Mouse (Mus musculus): ENCODE measurements around the gene Retsat. TPM values are rescaled to one million over a fixed set of nuclear protein-coding genes. Genes with fewer than 3 reads are reported as not detected.

Retsat gene
- total and polyA plus RNA-seq, 2 experiments from 2014 or later = 7.2 to 7.5 TPM

GRCm38 (mm10) chr6:72648002-72648595 is 49.8 kb downstream of the Retsat start:
- 57% methylated on average over 12 of the region's 12 CpGs for WGBS
- Histone ChIP-seq H3K4me2 (ENCODE audit: low read depth) (no peak overlapping the region), H3K4me3 (ENCODE audit: low read depth, low read length) (no peak overlapping the region), H3K9me3 (ENCODE audit: low read length) (no peaks in the 10 kb centered on the region), H3K4me1 (ENCODE audit: insufficient read depth) (no peaks in the 10 kb centered on the region), H3K27me3 (ENCODE audit: insufficient read depth, low read length) (no peaks in the 10 kb centered on the region), H3K27ac (ENCODE audit: low read depth, low read length) (no peak overlapping the region), H3K36me3 (ENCODE audit: insufficient read depth) (no peaks in the 10 kb centered on the region), H3K9ac (no peak overlapping the region)
- ATAC-seq (no peak), DNase-seq (no peak)
- no peak for TF ChIP-seq CTCF (IDR thresholded peaks at IDR 0.05; ENCODE audit: low read depth)

GRCm38 (mm10) chr6:72650338-72650851 is 52.1 kb downstream of the Retsat start:
- no peak for TF ChIP-seq CTCF (IDR thresholded peaks at IDR 0.05; ENCODE audit: low read depth)
- H3K27ac ChIP-seq (ENCODE audit: low read depth, low read length) = no peak overlapping the region
- WGBS = 65% methylated on average over 10 of the region's 10 CpGs
- H3K36me3 ChIP-seq (ENCODE audit: insufficient read depth) = no peaks in the 10 kb centered on the region
- ATAC-seq (no peak), DNase-seq (peak; percentile 41)
- no peaks in the 10 kb centered on the region for H3K27me3 ChIP-seq (ENCODE audit: insufficient read depth, low read length)
- H3K9ac ChIP-seq = no peak overlapping the region
- H3K4me1 ChIP-seq (ENCODE audit: insufficient read depth) = no peaks in the 10 kb centered on the region
- no peak overlapping the region for H3K4me2 ChIP-seq (ENCODE audit: low read depth)
- H3K4me3 ChIP-seq (ENCODE audit: low read depth, low read length) = no peak overlapping the region
- H3K9me3 ChIP-seq (ENCODE audit: low read length) = no peaks in the 10 kb centered on the region

- no peak overlapping the region for H3K4me2 ChIP-seq (ENCODE audit: low read depth)
- no peaks in the 10 kb centered on the region for H3K36me3 ChIP-seq (ENCODE audit: insufficient read depth)
- peak; percentile 53; the same call in 1 of the 2 replicates for ATAC-seq
- H3K27ac ChIP-seq (ENCODE audit: low read depth, low read length) = no peak overlapping the region
- H3K4me1 ChIP-seq (ENCODE audit: insufficient read depth) = no peaks in the 10 kb centered on the region
- WGBS = 18% methylated on average over 7 of the region's 7 CpGs
- no peaks in the 10 kb centered on the region for H3K27me3 ChIP-seq (ENCODE audit: insufficient read depth, low read length)
- no peak overlapping the region for H3K4me3 ChIP-seq (ENCODE audit: low read depth, low read length)
- peak; percentile 54 for DNase-seq
- H3K9ac ChIP-seq = no peak overlapping the region
- no peak for TF ChIP-seq CTCF (IDR thresholded peaks at IDR 0.05; ENCODE audit: low read depth)
- H3K9me3 ChIP-seq (ENCODE audit: low read length) = no peaks in the 10 kb centered on the region
Measured at GRCm38 (mm10) chr6:72653419-72653818, 55.1 kb downstream of the Retsat start.

GRCm38 (mm10) chr6:72654355-72654754 is 56.1 kb downstream of the Retsat start:
- 91% methylated on average over 6 of the region's 6 CpGs for WGBS
- Histone ChIP-seq H3K27me3 (ENCODE audit: insufficient read depth, low read length) (no peaks in the 10 kb centered on the region), H3K4me3 (ENCODE audit: low read depth, low read length) (no peak overlapping the region), H3K9me3 (ENCODE audit: low read length) (no peaks in the 10 kb centered on the region), H3K36me3 (ENCODE audit: insufficient read depth) (no peaks in the 10 kb centered on the region), H3K4me1 (ENCODE audit: insufficient read depth) (no peaks in the 10 kb centered on the region), H3K4me2 (ENCODE audit: low read depth) (no peak overlapping the region), H3K27ac (ENCODE audit: low read depth, low read length) (no peak overlapping the region), H3K9ac (no peak overlapping the region)
- no peak for TF ChIP-seq CTCF (IDR thresholded peaks at IDR 0.05; ENCODE audit: low read depth)
- ATAC-seq = no peak
- no peak for DNase-seq

- peak overlapping the region; percentile 45; the same call in 1 of the 2 replicates for H3K27ac ChIP-seq (ENCODE audit: low read depth, low read length)
- no peaks in the 10 kb centered on the region for H3K27me3 ChIP-seq (ENCODE audit: insufficient read depth, low read length)
- peak overlapping the region; percentile 19 for H3K4me3 ChIP-seq (ENCODE audit: low read depth, low read length)
- no peaks in the 10 kb centered on the region for H3K9me3 ChIP-seq (ENCODE audit: low read length)
- no peaks in the 10 kb centered on the region for H3K36me3 ChIP-seq (ENCODE audit: insufficient read depth)
- no peak for TF ChIP-seq CTCF (IDR thresholded peaks at IDR 0.05; ENCODE audit: low read depth)
- peak; percentile 49 for DNase-seq
- H3K4me1 ChIP-seq (ENCODE audit: insufficient read depth) = no peaks in the 10 kb centered on the region
- peak overlapping the region; percentile 39 for H3K4me2 ChIP-seq (ENCODE audit: low read depth)
- H3K9ac ChIP-seq = 0 out of 2 replicates have a peak overlapping the region, but pooled peaks have one; percentile 25
- peak; percentile 84 for ATAC-seq
- WGBS = 45% methylated on average over 20 of the region's 20 CpGs
Measured at GRCm38 (mm10) chr6:72655309-72656052, 57.2 kb downstream of the Retsat start.

- Histone ChIP-seq H3K4me2 (ENCODE audit: low read depth) (no peak overlapping the region), H3K9me3 (ENCODE audit: low read length) (no peaks in the 10 kb centered on the region), H3K9ac (no peak overlapping the region), H3K4me3 (ENCODE audit: low read depth, low read length) (no peak overlapping the region), H3K36me3 (ENCODE audit: insufficient read depth) (no peaks in the 10 kb centered on the region), H3K27ac (ENCODE audit: low read depth, low read length) (no peak overlapping the region), H3K27me3 (ENCODE audit: insufficient read depth, low read length) (no peaks in the 10 kb centered on the region), H3K4me1 (ENCODE audit: insufficient read depth) (no peaks in the 10 kb centered on the region)
- no peak for TF ChIP-seq CTCF (IDR thresholded peaks at IDR 0.05; ENCODE audit: low read depth)
- DNase-seq = no peak
- 94% methylated on average over 7 of the region's 7 CpGs for WGBS
- no peak for ATAC-seq
Measured at GRCm38 (mm10) chr6:72656053-72656442, 57.8 kb downstream of the Retsat start.

GRCm38 (mm10) chr6:72658006-72658405 is 59.7 kb downstream of the Retsat start:
- no peak overlapping the region for H3K4me3 ChIP-seq (ENCODE audit: low read depth, low read length)
- peak; percentile 49 for TF ChIP-seq CTCF (IDR thresholded peaks at IDR 0.05; ENCODE audit: low read depth)
- H3K9ac ChIP-seq = no peak overlapping the region
- H3K4me2 ChIP-seq (ENCODE audit: low read depth) = no peak overlapping the region
- 59% methylated on average over 3 of the region's 3 CpGs for WGBS
- no peaks in the 10 kb centered on the region for H3K36me3 ChIP-seq (ENCODE audit: insufficient read depth)
- no peaks in the 10 kb centered on the region for H3K27me3 ChIP-seq (ENCODE audit: insufficient read depth, low read length)
- H3K9me3 ChIP-seq (ENCODE audit: low read length) = no peaks in the 10 kb centered on the region
- DNase-seq (no peak), ATAC-seq (no peak)
- no peak overlapping the region for H3K27ac ChIP-seq (ENCODE audit: low read depth, low read length)
- H3K4me1 ChIP-seq (ENCODE audit: insufficient read depth) = no peaks in the 10 kb centered on the region

Other genes starting within 250 kb of the Retsat start
- gene Tmem150a, start 243.0 kb upstream of the Retsat start, total RNA-seq (2014; rRNA removed) = 22.9 and 24.3 TPM in 2 replicates
- gene Tmem150a, start 243.0 kb upstream of the Retsat start, polyA plus RNA-seq (2015; fragmentation: Nextera tagmentation; extraction: Ambion mirVana) = 17.2 and 17.5 TPM in 2 replicates
- gene Rnf181, start 231.5 kb upstream of the Retsat start, total RNA-seq (2014; rRNA removed) = 66.9 and 76.3 TPM in 2 replicates
- gene Rnf181, start 231.5 kb upstream of the Retsat start, polyA plus RNA-seq (2015; fragmentation: Nextera tagmentation; extraction: Ambion mirVana) = 117 and 124 TPM in 2 replicates
- gene Vamp5, start 218.0 kb upstream of the Retsat start, total RNA-seq (2014; rRNA removed) = 12.7 and 17.1 TPM in 2 replicates
- gene Vamp5, start 218.0 kb upstream of the Retsat start, polyA plus RNA-seq (2015; fragmentation: Nextera tagmentation; extraction: Ambion mirVana) = 11.6 and 13.1 TPM in 2 replicates
- gene Vamp8, start 207.8 kb upstream of the Retsat start, total RNA-seq (2014; rRNA removed) = 10.3 and 11.8 TPM in 2 replicates
- gene Vamp8, start 207.8 kb upstream of the Retsat start, polyA plus RNA-seq (2015; fragmentation: Nextera tagmentation; extraction: Ambion mirVana) = 21.3 and 27.1 TPM in 2 replicates
- gene Ggcx, start 184.2 kb upstream of the Retsat start, total RNA-seq (2014; rRNA removed) = 11.9 and 25.3 TPM in 2 replicates
- gene Ggcx, start 184.2 kb upstream of the Retsat start, polyA plus RNA-seq (2015; fragmentation: Nextera tagmentation; extraction: Ambion mirVana) = 7.5 and 9.9 TPM in 2 replicates
- gene Mat2a, start 158.9 kb upstream of the Retsat start, total RNA-seq (2014; rRNA removed) = 125 and 145 TPM in 2 replicates
- gene Mat2a, start 158.9 kb upstream of the Retsat start, polyA plus RNA-seq (2015; fragmentation: Nextera tagmentation; extraction: Ambion mirVana) = 222 and 246 TPM in 2 replicates
- gene Sh2d6, start 76.8 kb upstream of the Retsat start, total RNA-seq (2014; rRNA removed) = 0.24 and 0.38 TPM in 2 replicates
- 0.21 and 0.47 TPM in 2 replicates for gene Sh2d6, start 76.8 kb upstream of the Retsat start, polyA plus RNA-seq (2015; fragmentation: Nextera tagmentation; extraction: Ambion mirVana)
- gene Capg, start 54.1 kb upstream of the Retsat start, total RNA-seq (2014; rRNA removed) = 6.7 and 8.9 TPM in 2 replicates
- 7.1 and 7.6 TPM in 2 replicates for gene Capg, start 54.1 kb upstream of the Retsat start, polyA plus RNA-seq (2015; fragmentation: Nextera tagmentation; extraction: Ambion mirVana)
- gene Elmod3, start 62 bp upstream of the Retsat start, total RNA-seq (2014; rRNA removed) = 12.8 and 13.1 TPM in 2 replicates
- 16.5 and 18.3 TPM in 2 replicates for gene Elmod3, start 62 bp upstream of the Retsat start, polyA plus RNA-seq (2015; fragmentation: Nextera tagmentation; extraction: Ambion mirVana)
- 24.3 and 30.9 TPM in 2 replicates for gene Tgoln1, start 18.5 kb downstream of the Retsat start, total RNA-seq (2014; rRNA removed)
- gene Tgoln1, start 18.5 kb downstream of the Retsat start, polyA plus RNA-seq (2015; fragmentation: Nextera tagmentation; extraction: Ambion mirVana) = 22.0 and 29.0 TPM in 2 replicates
- gene Tcf7l1, start 190.8 kb downstream of the Retsat start, total RNA-seq (2014; rRNA removed) = 1.1 and 2.1 TPM in 2 replicates
- gene Tcf7l1, start 190.8 kb downstream of the Retsat start, polyA plus RNA-seq (2015; fragmentation: Nextera tagmentation; extraction: Ambion mirVana) = 3.4 and 4.5 TPM in 2 replicates

Measured in forebrain, postnatal 0 days (tissue).